Mouse (Mus musculus): Measurements from ENCODE around the gene Prkn. TPM values are rescaled to one million over a fixed set of nuclear protein-coding genes. Genes with fewer than 3 reads are reported as not detected.

Prkn gene
- total RNA-seq, 1 experiment, result 1.7 TPM

DNA sequence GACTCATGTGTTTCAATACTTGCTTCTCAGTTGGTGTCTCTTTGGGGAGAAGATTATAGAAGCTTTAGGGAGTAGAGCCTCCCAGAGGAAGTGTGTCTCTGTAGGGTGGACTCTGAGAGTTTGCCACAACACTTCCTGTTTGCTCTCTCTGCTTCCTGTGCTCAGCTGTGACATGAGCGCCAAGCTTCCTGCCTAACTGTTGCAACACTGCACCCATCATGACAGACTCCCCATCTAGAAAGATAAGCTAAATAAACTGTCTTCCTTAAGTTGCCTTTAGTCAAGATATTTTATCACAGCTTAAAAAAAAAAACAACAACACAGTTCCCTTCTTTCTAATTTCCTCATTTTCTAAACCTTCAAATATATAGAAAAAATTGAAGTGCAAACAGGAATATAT lies 1130.0 kb downstream of the Prkn start:
- no peaks in the 10 kb centered on the region; the same call in 1 of the 2 replicates for H3K36me3 ChIP-seq (ENCODE audit: control insufficient read depth, insufficient read depth, low read length, poor library complexity, severe bottlenecking)
- no peak for TF ChIP-seq MAFK (IDR thresholded peaks at IDR 0.05; ENCODE audit: insufficient read depth, low read depth, low read length)
- no peak for TF ChIP-seq ZNF384 (IDR thresholded peaks at IDR 0.05; ENCODE audit: low read depth, low read length)
- TF ChIP-seq CHD2 (IDR thresholded peaks at IDR 0.05; ENCODE audit: low read depth, low read length), result no peak
- no peak for TF ChIP-seq HCFC1 (IDR thresholded peaks at IDR 0.05; ENCODE audit: borderline replicate concordance, insufficient read depth, low read length)
- no peak for TF ChIP-seq ZC3H11A (IDR thresholded peaks at IDR 0.05; ENCODE audit: borderline replicate concordance, low read depth, low read length)
- no peaks in the 10 kb centered on the region for H3K9me3 ChIP-seq (ENCODE audit: control insufficient read depth, insufficient read depth, low read depth, low read length)
- no peak overlapping the region for H3K9ac ChIP-seq (ENCODE audit: insufficient read depth, low read depth, low read length, poor library complexity, severe bottlenecking)
- H3K4me1 ChIP-seq (ENCODE audit: control insufficient read depth in 2 of 2, insufficient read depth in 2 of 2, low read length in 2 of 2, poor library complexity in 1 of 2), result no peaks in the 10 kb centered on the region
- in situ Hi-C loops (cut with MboI; ENCODE audit: low sequenced_read_pairs in 2 of 2, unreplicated experiment in 2 of 2), result no loop called here
- H3K27ac ChIP-seq (ENCODE audit: insufficient read depth, low read depth, low read length, poor library complexity, severe bottlenecking), result no peak overlapping the region
- DNase-seq (ENCODE audit: low read depth, low spot score), result no peak
- no peak overlapping the region for H3K4me3 ChIP-seq (ENCODE audit: insufficient read depth in 1 of 2, low read depth in 1 of 2, low read length in 2 of 2, poor library complexity in 1 of 2, severe bottlenecking in 1 of 2)

DNA sequence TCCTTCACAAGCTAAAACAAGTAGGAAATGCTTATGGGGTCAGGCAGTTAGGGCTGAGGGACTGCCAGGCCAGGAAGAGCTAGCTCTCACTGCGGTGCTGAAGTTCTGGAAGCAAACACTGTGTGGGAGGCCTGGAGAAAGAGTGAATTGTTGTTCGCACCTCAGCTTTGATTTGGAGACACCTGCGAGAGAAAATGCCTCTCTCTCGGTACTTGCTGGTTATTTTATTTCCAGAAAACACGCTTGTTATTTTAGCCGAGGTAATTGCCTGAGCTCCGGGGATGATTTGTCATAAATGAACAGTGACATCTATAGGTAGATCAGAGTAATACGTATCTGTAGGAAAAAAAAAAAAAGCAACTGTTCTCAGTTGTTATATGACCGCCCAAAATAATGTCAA lies 1132.4 kb downstream of the Prkn start:
- Histone ChIP-seq H3K27ac (ENCODE audit: insufficient read depth, low read depth, low read length, poor library complexity, severe bottlenecking) (no peak overlapping the region), H3K4me1 (ENCODE audit: control insufficient read depth in 2 of 2, insufficient read depth in 2 of 2, low read length in 2 of 2, poor library complexity in 1 of 2) (no peaks in the 10 kb centered on the region), H3K4me3 (ENCODE audit: insufficient read depth in 1 of 2, low read depth in 1 of 2, low read length in 2 of 2, poor library complexity in 1 of 2, severe bottlenecking in 1 of 2) (no peak overlapping the region), H3K9ac (ENCODE audit: insufficient read depth, low read depth, low read length, poor library complexity, severe bottlenecking) (no peak overlapping the region), H3K36me3 (ENCODE audit: control insufficient read depth, insufficient read depth, low read length, poor library complexity, severe bottlenecking) (no peaks in the 10 kb centered on the region), H3K9me3 (ENCODE audit: control insufficient read depth, insufficient read depth, low read depth, low read length) (no peaks in the 10 kb centered on the region)
- peak; percentile 29; the same call in 1 of the 2 replicates for TF ChIP-seq ZC3H11A (IDR thresholded peaks at IDR 0.05; ENCODE audit: borderline replicate concordance, low read depth, low read length)
- TF ChIP-seq MAFK (IDR thresholded peaks at IDR 0.05; ENCODE audit: insufficient read depth, low read depth, low read length), result no peak
- TF ChIP-seq ZNF384 (IDR thresholded peaks at IDR 0.05; ENCODE audit: low read depth, low read length), result peak; percentile 96
- no peak for TF ChIP-seq HCFC1 (IDR thresholded peaks at IDR 0.05; ENCODE audit: borderline replicate concordance, insufficient read depth, low read length)
- no peak for TF ChIP-seq CHD2 (IDR thresholded peaks at IDR 0.05; ENCODE audit: low read depth, low read length)
- no peak for DNase-seq (ENCODE audit: low read depth, low spot score)
- in situ Hi-C loops (cut with MboI; ENCODE audit: low sequenced_read_pairs in 2 of 2, unreplicated experiment in 2 of 2), result no loop called here

DNA sequence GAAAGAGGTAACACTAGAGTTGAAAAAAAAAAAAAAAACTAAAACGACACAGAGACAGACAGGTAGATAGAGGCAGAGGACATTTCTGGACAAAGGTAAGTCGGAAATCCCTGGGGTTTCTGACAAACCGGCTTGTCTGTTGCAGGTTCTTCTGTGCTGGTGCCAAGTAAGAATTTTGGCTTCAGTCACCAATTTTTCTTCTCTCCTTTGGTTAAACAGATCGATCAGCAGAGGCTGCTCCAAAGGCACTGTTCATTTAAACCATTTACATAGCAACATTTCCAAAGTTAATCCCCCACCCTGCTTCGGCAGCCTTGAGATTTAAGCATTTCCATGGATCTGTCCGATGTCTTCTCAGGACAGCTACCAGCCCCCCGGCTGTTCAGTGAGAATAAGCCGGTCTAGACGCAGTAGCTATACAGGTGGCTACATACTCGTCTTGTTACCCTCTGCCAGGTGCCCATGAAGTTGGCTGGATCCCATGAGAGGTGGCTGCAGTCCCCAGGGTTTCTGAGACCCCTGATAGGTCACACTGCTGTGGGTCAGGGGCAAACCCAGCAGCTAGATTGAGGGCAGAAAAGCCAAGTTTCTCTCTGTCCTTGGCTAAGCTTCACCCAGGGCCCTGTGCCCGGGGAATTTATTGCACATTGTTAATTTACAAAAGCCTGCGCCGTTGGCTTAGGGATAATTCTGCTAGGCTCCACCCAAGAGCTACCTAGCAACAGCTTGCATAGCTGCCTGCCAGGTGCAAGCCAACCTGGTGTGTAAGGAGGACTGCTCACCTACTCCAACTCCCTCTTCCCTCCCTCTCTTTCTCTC lies 1133.0 kb downstream of the Prkn start:
- H3K9ac ChIP-seq (ENCODE audit: insufficient read depth, low read depth, low read length, poor library complexity, severe bottlenecking), result no peak overlapping the region
- no peaks in the 10 kb centered on the region for H3K9me3 ChIP-seq (ENCODE audit: control insufficient read depth, insufficient read depth, low read depth, low read length)
- TF ChIP-seq HCFC1 (IDR thresholded peaks at IDR 0.05; ENCODE audit: borderline replicate concordance, insufficient read depth, low read length) (no peak), CHD2 (IDR thresholded peaks at IDR 0.05; ENCODE audit: low read depth, low read length) (no peak), ZC3H11A (IDR thresholded peaks at IDR 0.05; ENCODE audit: borderline replicate concordance, low read depth, low read length) (no peak), MAFK (IDR thresholded peaks at IDR 0.05; ENCODE audit: insufficient read depth, low read depth, low read length) (no peak), ZNF384 (IDR thresholded peaks at IDR 0.05; ENCODE audit: low read depth, low read length) (no peak)
- H3K36me3 ChIP-seq (ENCODE audit: control insufficient read depth, insufficient read depth, low read length, poor library complexity, severe bottlenecking), result no peaks in the 10 kb centered on the region
- no peak overlapping the region for H3K27ac ChIP-seq (ENCODE audit: insufficient read depth, low read depth, low read length, poor library complexity, severe bottlenecking)
- in situ Hi-C loops (cut with MboI; ENCODE audit: low sequenced_read_pairs in 2 of 2, unreplicated experiment in 2 of 2), result no loop called here
- H3K4me3 ChIP-seq (ENCODE audit: insufficient read depth in 1 of 2, low read depth in 1 of 2, low read length in 2 of 2, poor library complexity in 1 of 2, severe bottlenecking in 1 of 2), result no peak overlapping the region
- no peaks in the 10 kb centered on the region for H3K4me1 ChIP-seq (ENCODE audit: control insufficient read depth in 2 of 2, insufficient read depth in 2 of 2, low read length in 2 of 2, poor library complexity in 1 of 2)
- no peak for DNase-seq (ENCODE audit: low read depth, low spot score)

DNA sequence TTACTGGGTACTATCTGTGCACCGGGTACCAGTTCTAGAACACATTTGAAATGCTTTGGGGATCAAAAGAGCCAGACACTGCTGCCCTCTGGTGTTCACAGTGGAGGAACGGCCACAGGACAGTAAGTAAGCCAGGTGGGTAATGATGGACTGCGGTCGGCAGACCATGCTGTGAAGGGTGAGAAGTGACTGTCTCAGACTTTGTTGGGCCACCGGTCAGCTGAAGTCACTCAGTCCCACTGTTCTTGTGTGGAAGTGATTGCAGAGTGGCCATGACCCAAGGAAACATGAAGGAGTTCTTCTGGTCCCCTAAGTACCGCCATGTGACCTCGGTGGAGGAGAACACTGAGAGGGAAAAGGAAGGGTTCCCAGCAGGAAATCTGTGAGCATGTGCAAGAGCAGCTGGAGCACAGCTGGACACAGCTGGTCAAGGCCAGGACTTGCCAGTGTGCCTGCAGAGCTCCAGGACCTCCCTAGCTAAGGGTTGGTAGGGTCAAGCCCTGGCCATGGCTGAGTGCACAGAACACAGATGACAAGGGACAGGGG lies 1135.0 kb downstream of the Prkn start:
- no peaks in the 10 kb centered on the region for H3K9me3 ChIP-seq (ENCODE audit: control insufficient read depth, insufficient read depth, low read depth, low read length)
- peak; percentile 51 for TF ChIP-seq ZC3H11A (IDR thresholded peaks at IDR 0.05; ENCODE audit: borderline replicate concordance, low read depth, low read length)
- no peak for TF ChIP-seq CHD2 (IDR thresholded peaks at IDR 0.05; ENCODE audit: low read depth, low read length)
- H3K9ac ChIP-seq (ENCODE audit: insufficient read depth, low read depth, low read length, poor library complexity, severe bottlenecking), result no peak overlapping the region
- DNase-seq (ENCODE audit: low read depth, low spot score), result peak; percentile 39
- H3K27ac ChIP-seq (ENCODE audit: insufficient read depth, low read depth, low read length, poor library complexity, severe bottlenecking), result no peak overlapping the region
- H3K4me3 ChIP-seq (ENCODE audit: insufficient read depth in 1 of 2, low read depth in 1 of 2, low read length in 2 of 2, poor library complexity in 1 of 2, severe bottlenecking in 1 of 2), result no peak overlapping the region
- no peaks in the 10 kb centered on the region for H3K4me1 ChIP-seq (ENCODE audit: control insufficient read depth in 2 of 2, insufficient read depth in 2 of 2, low read length in 2 of 2, poor library complexity in 1 of 2)
- in situ Hi-C loops (cut with MboI; ENCODE audit: low sequenced_read_pairs in 2 of 2, unreplicated experiment in 2 of 2), result no loop called here
- no peaks in the 10 kb centered on the region for H3K36me3 ChIP-seq (ENCODE audit: control insufficient read depth, insufficient read depth, low read length, poor library complexity, severe bottlenecking)
